Mouse (Mus musculus): Measurements from ENCODE around the gene Mobp. TPM values are rescaled to one million over a fixed set of nuclear protein-coding genes. Genes with fewer than 3 reads are reported as not detected.

The Mobp gene
- total and polyA plus RNA-seq, 2 experiments from 2014 or later = 0.18 TPM; not detected in 1

GRCm38 (mm10) chr9:120190891-120191290, 41.4 kb downstream of the Mobp start:
- H3K4me1 ChIP-seq (ENCODE audit: insufficient read depth) = no peaks in the 10 kb centered on the region
- 22% methylated on average over 13 of the region's 13 CpGs for WGBS
- no peak for TF ChIP-seq CTCF (IDR thresholded peaks at IDR 0.05; ENCODE audit: low read depth)

GRCm38 (mm10) chr9:120191362-120192098, 42.0 kb downstream of the Mobp start:
- H3K9me3 ChIP-seq (ENCODE audit: low read length) = no peaks in the 10 kb centered on the region
- peak; percentile 95 for DNase-seq
- H3K4me2 ChIP-seq (ENCODE audit: low read depth) = peak overlapping the region; percentile 57
- H3K4me1 ChIP-seq (ENCODE audit: insufficient read depth) = no peaks in the 10 kb centered on the region
- WGBS = 22% methylated on average over 21 of the region's 21 CpGs
- H3K27ac ChIP-seq (ENCODE audit: low read depth, low read length) = peak overlapping the region; percentile 67
- peak overlapping the region; percentile 39 for H3K4me3 ChIP-seq (ENCODE audit: low read depth, low read length)
- no peaks in the 10 kb centered on the region for H3K36me3 ChIP-seq (ENCODE audit: insufficient read depth)
- H3K27me3 ChIP-seq (ENCODE audit: insufficient read depth, low read length) = no peaks in the 10 kb centered on the region
- ATAC-seq = peak; percentile 92
- peak; percentile 93 for TF ChIP-seq CTCF (IDR thresholded peaks at IDR 0.05; ENCODE audit: low read depth)
- H3K9ac ChIP-seq = peak overlapping the region; percentile 49

More at GRCm38 (mm10) chr9:120190891-120191290, 41.4 kb downstream of the Mobp start:
- Histone ChIP-seq H3K27me3 (ENCODE audit: insufficient read depth, low read length) (no peaks in the 10 kb centered on the region), H3K27ac (ENCODE audit: low read depth, low read length) (peak overlapping the region; percentile 67), H3K36me3 (ENCODE audit: insufficient read depth) (no peaks in the 10 kb centered on the region), H3K4me3 (ENCODE audit: low read depth, low read length) (peak overlapping the region; percentile 39), H3K9me3 (ENCODE audit: low read length) (no peaks in the 10 kb centered on the region), H3K4me2 (ENCODE audit: low read depth) (peak overlapping the region; percentile 57), H3K9ac (peak overlapping the region; percentile 49)
- DNase-seq (no peak), ATAC-seq (peak; percentile 77)

GRCm38 (mm10) chr9:120192742-120193141, 43.2 kb downstream of the Mobp start:
- Histone ChIP-seq H3K9me3 (ENCODE audit: low read length) (no peaks in the 10 kb centered on the region), H3K27me3 (ENCODE audit: insufficient read depth, low read length) (no peaks in the 10 kb centered on the region), H3K4me1 (ENCODE audit: insufficient read depth) (no peaks in the 10 kb centered on the region), H3K4me2 (ENCODE audit: low read depth) (no peak overlapping the region), H3K4me3 (ENCODE audit: low read depth, low read length) (no peak overlapping the region), H3K27ac (ENCODE audit: low read depth, low read length) (no peak overlapping the region), H3K36me3 (ENCODE audit: insufficient read depth) (no peaks in the 10 kb centered on the region), H3K9ac (no peak overlapping the region)
- DNase-seq = no peak
- no peak for TF ChIP-seq CTCF (IDR thresholded peaks at IDR 0.05; ENCODE audit: low read depth)
- WGBS = 64% methylated on average over 7 of the region's 7 CpGs
- no peak for ATAC-seq

- DNase-seq (no peak), ATAC-seq (no peak)
- H3K4me3 ChIP-seq (ENCODE audit: low read depth, low read length) = no peak overlapping the region
- no peaks in the 10 kb centered on the region for H3K36me3 ChIP-seq (ENCODE audit: insufficient read depth)
- no peak overlapping the region for H3K4me2 ChIP-seq (ENCODE audit: low read depth)
- 68% methylated on average over 4 of the region's 4 CpGs for WGBS
- H3K9ac ChIP-seq = no peak overlapping the region
- H3K4me1 ChIP-seq (ENCODE audit: insufficient read depth) = no peaks in the 10 kb centered on the region
- no peaks in the 10 kb centered on the region for H3K27me3 ChIP-seq (ENCODE audit: insufficient read depth, low read length)
- H3K27ac ChIP-seq (ENCODE audit: low read depth, low read length) = no peak overlapping the region
- no peaks in the 10 kb centered on the region for H3K9me3 ChIP-seq (ENCODE audit: low read length)
- no peak for TF ChIP-seq CTCF (IDR thresholded peaks at IDR 0.05; ENCODE audit: low read depth)
Observed at GRCm38 (mm10) chr9:120200873-120201272, 51.4 kb downstream of the Mobp start.

- DNase-seq (no peak), ATAC-seq (no peak)
- Histone ChIP-seq H3K9me3 (ENCODE audit: low read length) (no peaks in the 10 kb centered on the region), H3K27ac (ENCODE audit: low read depth, low read length) (no peak overlapping the region), H3K4me2 (ENCODE audit: low read depth) (no peak overlapping the region), H3K9ac (no peak overlapping the region), H3K4me3 (ENCODE audit: low read depth, low read length) (no peak overlapping the region), H3K4me1 (ENCODE audit: insufficient read depth) (no peaks in the 10 kb centered on the region), H3K27me3 (ENCODE audit: insufficient read depth, low read length) (no peaks in the 10 kb centered on the region), H3K36me3 (ENCODE audit: insufficient read depth) (no peaks in the 10 kb centered on the region)
- 65% methylated on average over 7 of the region's 7 CpGs for WGBS
- TF ChIP-seq CTCF (IDR thresholded peaks at IDR 0.05; ENCODE audit: low read depth) = no peak
Observed at GRCm38 (mm10) chr9:120201743-120202142, 52.2 kb downstream of the Mobp start.

GRCm38 (mm10) chr9:120202683-120203082, 53.2 kb downstream of the Mobp start:
- 0 out of 2 replicates have a peak overlapping the region, but pooled peaks have one; percentile 10 for H3K4me2 ChIP-seq (ENCODE audit: low read depth)
- peak; percentile 68 for TF ChIP-seq CTCF (IDR thresholded peaks at IDR 0.05; ENCODE audit: low read depth)
- H3K36me3 ChIP-seq (ENCODE audit: insufficient read depth) = no peaks in the 10 kb centered on the region
- 25% methylated on average over 12 of the region's 12 CpGs for WGBS
- DNase-seq (peak; percentile 44), ATAC-seq (no peak)
- no peaks in the 10 kb centered on the region for H3K27me3 ChIP-seq (ENCODE audit: insufficient read depth, low read length)
- no peaks in the 10 kb centered on the region for H3K9me3 ChIP-seq (ENCODE audit: low read length)
- H3K4me1 ChIP-seq (ENCODE audit: insufficient read depth) = no peaks in the 10 kb centered on the region
- no peak overlapping the region for H3K4me3 ChIP-seq (ENCODE audit: low read depth, low read length)
- no peak overlapping the region for H3K27ac ChIP-seq (ENCODE audit: low read depth, low read length)
- no peak overlapping the region for H3K9ac ChIP-seq

- no peaks in the 10 kb centered on the region for H3K9me3 ChIP-seq (ENCODE audit: low read length)
- no peak for DNase-seq
- H3K9ac ChIP-seq = no peak overlapping the region
- ATAC-seq = no peak
- WGBS = 81% methylated on average over 10 of the region's 10 CpGs
- H3K4me1 ChIP-seq (ENCODE audit: insufficient read depth) = no peaks in the 10 kb centered on the region
- H3K27ac ChIP-seq (ENCODE audit: low read depth, low read length) = no peak overlapping the region
- H3K4me2 ChIP-seq (ENCODE audit: low read depth) = no peak overlapping the region
- H3K36me3 ChIP-seq (ENCODE audit: insufficient read depth) = no peaks in the 10 kb centered on the region
- no peak for TF ChIP-seq CTCF (IDR thresholded peaks at IDR 0.05; ENCODE audit: low read depth)
- no peak overlapping the region for H3K4me3 ChIP-seq (ENCODE audit: low read depth, low read length)
- no peaks in the 10 kb centered on the region for H3K27me3 ChIP-seq (ENCODE audit: insufficient read depth, low read length)
Observed at GRCm38 (mm10) chr9:120203936-120204335, 54.4 kb downstream of the Mobp start.

Data from forebrain, postnatal 0 days (tissue).